Mouse (Mus musculus): ENCODE results near the gene Zfp568.

Gene Zfp568

GRCm38 (mm10) chr7:29992698-29993097, 8.9 kb downstream of the Zfp568 start:
- no peak for DNase-seq

- no peak for DNase-seq
These were observed 9.6 kb downstream of the Zfp568 start for GRCm38 (mm10) chr7:29993340-29993739.

GRCm38 (mm10) chr7:29995134-29995533, 11.4 kb downstream of the Zfp568 start:
- no peak for DNase-seq

GRCm38 (mm10) chr7:30000601-30001000, 16.8 kb downstream of the Zfp568 start:
- DNase-seq = no peak

GRCm38 (mm10) chr7:30007601-30008000, 23.8 kb downstream of the Zfp568 start:
- no peak for DNase-seq

GRCm38 (mm10) chr7:30008020-30008690, 24.4 kb downstream of the Zfp568 start:
- no peak for DNase-seq

- peak; percentile 35 for DNase-seq
These were observed 25.7 kb downstream of the Zfp568 start for GRCm38 (mm10) chr7:30009321-30010085.

- DNase-seq = no peak
These were observed 26.9 kb downstream of the Zfp568 start for GRCm38 (mm10) chr7:30010551-30011195.

- DNase-seq = peak; percentile 55
These were observed 29.2 kb downstream of the Zfp568 start for GRCm38 (mm10) chr7:30012956-30013363.

- DNase-seq = no peak
These were observed 33.5 kb downstream of the Zfp568 start for GRCm38 (mm10) chr7:30017226-30017625.

- no peak for DNase-seq
These were observed 35.8 kb downstream of the Zfp568 start for GRCm38 (mm10) chr7:30019543-30019942.

- DNase-seq = no peak
These were observed 39.6 kb downstream of the Zfp568 start for GRCm38 (mm10) chr7:30023324-30023723.

GRCm38 (mm10) chr7:30023800-30024199, 40.0 kb downstream of the Zfp568 start:
- DNase-seq = no peak

GRCm38 (mm10) chr7:30025358-30025757, 41.6 kb downstream of the Zfp568 start:
- DNase-seq = no peak

GRCm38 (mm10) chr7:30027331-30027730, 43.6 kb downstream of the Zfp568 start:
- no peak for DNase-seq

GRCm38 (mm10) chr7:30028572-30028971, 44.8 kb downstream of the Zfp568 start:
- no peak for DNase-seq

GRCm38 (mm10) chr7:30030677-30031076, 46.9 kb downstream of the Zfp568 start:
- DNase-seq = no peak

GRCm38 (mm10) chr7:30031379-30031778, 47.6 kb downstream of the Zfp568 start:
- DNase-seq = no peak

GRCm38 (mm10) chr7:30034331-30034730, 50.6 kb downstream of the Zfp568 start:
- no peak for DNase-seq

GRCm38 (mm10) chr7:30044354-30044753, 60.6 kb downstream of the Zfp568 start:
- DNase-seq = no peak

GRCm38 (mm10) chr7:30048126-30048525, 64.4 kb downstream of the Zfp568 start:
- DNase-seq = peak; percentile 37

GRCm38 (mm10) chr7:30050882-30051548, 67.3 kb downstream of the Zfp568 start, which contains the start of gene Zfp14:
Gene Zfp14, minus strand, starts transcription at chr7:30051380.
- DNase-seq = peak; percentile 90

- no peak for DNase-seq
These were observed 69.8 kb downstream of the Zfp568 start for GRCm38 (mm10) chr7:30053591-30053990.
